In the genomic region with DNA sequence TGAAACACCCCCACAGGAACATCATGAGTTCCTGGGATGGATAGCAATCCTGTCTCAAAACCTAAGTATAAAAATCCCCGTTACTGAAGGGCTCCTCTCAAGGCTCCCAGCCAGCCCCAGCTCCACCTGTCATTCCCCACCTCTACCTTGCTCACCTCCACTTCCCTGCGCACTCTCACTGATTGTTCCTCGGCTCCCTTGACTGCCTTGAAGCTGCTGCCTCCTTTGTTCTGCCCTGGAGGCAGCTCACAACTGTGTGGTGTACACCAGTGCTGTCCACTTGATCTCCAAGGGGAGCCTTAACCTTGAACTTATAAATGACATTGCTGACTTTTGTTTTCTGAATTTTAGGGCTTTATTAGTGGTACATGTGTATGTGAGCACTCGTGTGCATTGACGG, we compare ENCODE assay signal across 9 mouse cellular contexts. TPM values are rescaled to one million over a fixed set of nuclear protein-coding genes. Genes with fewer than 3 reads are reported as not detected.
DNase-seq lines count a peak whose midpoint lies in the region; ATAC-seq and TF ChIP-seq lines count a peak whose summit lies in the region.
"Had no signal": no experiment of that assay in that cellular context is flagged by ENCODE, and none has a peak within 500 bp of the region (broad histone marks: within the 10 kb centered on the region; RNA-seq: fewer than 3 reads in every experiment).

No protein-coding gene starts in this region.

- ATAC-seq in kidney, postnatal 0 days (replicated peaks; ENCODE audit: low FRiP score, low read depth): no peak
- ATAC-seq in forebrain, embryonic 12.5 days (ENCODE audit: low FRiP score): no peak
- ATAC-seq in liver, embryonic 13.5 days (ENCODE audit: low read depth): no peak

- H3K4me2 ChIP-seq in kidney, postnatal 0 days (ENCODE audit: low read length): no peak overlapping the region
- peak overlapping the region; percentile 84; the same call in 1 of the 2 replicates for H3K4me2 ChIP-seq in forebrain, embryonic 12.5 days
- peak overlapping the region; percentile 76 for H3K4me2 ChIP-seq in liver, embryonic 13.5 days

- DNase-seq in kidney, postnatal 0 days (ENCODE audit: low spot score): no peak
- DNase-seq in kidney, adult 18-20 months: no peak
- peak; percentile 21 for DNase-seq in cerebellum, adult 9-11 months
- no peak for DNase-seq in liver, embryonic 13.5 days
- no peak for DNase-seq in layer of hippocampus, adult 18-20 months (ENCODE audit: low spot score in 2 of 2)
- no peak for DNase-seq in gastrocnemius, postnatal 14 days
- DNase-seq in B cell, adult 2 months: no peak

- TF ChIP-seq CTCF in kidney, postnatal 0 days (IDR thresholded peaks at IDR 0.05; ENCODE audit: low read depth): no peak

- no peak overlapping the region for H3K4me3 ChIP-seq in kidney, postnatal 0 days (replicated peaks; ENCODE audit: low read depth, low read length)
- H3K4me3 ChIP-seq in forebrain, embryonic 12.5 days (replicated peaks): no peak overlapping the region
- peak overlapping the region; percentile 75 for H3K4me3 ChIP-seq in liver, embryonic 13.5 days (replicated peaks)

- H3K27ac ChIP-seq in kidney, postnatal 0 days: no peak overlapping the region
- H3K27ac ChIP-seq in forebrain, embryonic 12.5 days: no peak overlapping the region
- no peak overlapping the region for H3K27ac ChIP-seq in liver, embryonic 13.5 days
- H3K27ac ChIP-seq: left cerebral cortex, adult 2 months had no signal

- no peaks in the 10 kb centered on the region for H3K9me3 ChIP-seq in kidney, postnatal 0 days (replicated peaks; ENCODE audit: low read length)
- H3K9me3 ChIP-seq in forebrain, embryonic 12.5 days: no peaks in the 10 kb centered on the region
- no peaks in the 10 kb centered on the region for H3K9me3 ChIP-seq in liver, embryonic 13.5 days (replicated peaks)

- intact Hi-C loops in gastrocnemius, postnatal 14 days (cut with DNase I; ENCODE audit: low total_unique reads): loop anchor here (5.0 kb wide), 1 partner anchor 39 kb away; a partner anchor contains a TSS

- H3K27me3 ChIP-seq in kidney, postnatal 0 days (ENCODE audit: insufficient read depth, low read length): no peaks in the 10 kb centered on the region
- no peaks in the 10 kb centered on the region for H3K27me3 ChIP-seq in forebrain, embryonic 12.5 days
- no peaks in the 10 kb centered on the region for H3K27me3 ChIP-seq in liver, embryonic 13.5 days

- H3K4me1 ChIP-seq in kidney, postnatal 0 days (replicated peaks; ENCODE audit: insufficient read depth, low read length): peaks cover 10% of the 10 kb centered on the region
- H3K4me1 ChIP-seq in forebrain, embryonic 12.5 days: peaks cover 21% of the 10 kb centered on the region
- peaks cover 59% of the 10 kb centered on the region for H3K4me1 ChIP-seq in liver, embryonic 13.5 days (replicated peaks)

- peak overlapping the region; percentile 77; the same call in 1 of the 2 replicates for H3K9ac ChIP-seq in kidney, postnatal 0 days (ENCODE audit: low read depth, low read length)
- peak overlapping the region; percentile 69; the same call in 1 of the 2 replicates for H3K9ac ChIP-seq in forebrain, embryonic 12.5 days
- peak overlapping the region; percentile 83 for H3K9ac ChIP-seq in liver, embryonic 13.5 days

- H3K36me3 ChIP-seq in kidney, postnatal 0 days (ENCODE audit: insufficient read depth, low read length): peaks cover 20% of the 10 kb centered on the region; the same call in 1 of the 2 replicates
- H3K36me3 ChIP-seq in forebrain, embryonic 12.5 days (replicated peaks): peaks cover 40% of the 10 kb centered on the region
- peaks cover 47% of the 10 kb centered on the region for H3K36me3 ChIP-seq in liver, embryonic 13.5 days

- 61% methylated on average over 5 of the region's 5 CpGs for WGBS in kidney, postnatal 0 days
- WGBS in forebrain, embryonic 12.5 days: 68% methylated on average over 5 of the region's 5 CpGs
- 66% methylated on average over 5 of the region's 5 CpGs for WGBS in liver, embryonic 13.5 days (ENCODE audit: insufficient replicate concordance)

RNA-seq across cellular contexts. Expression of a gene that starts 1.7 kb away (rescaled TPM):
- polyA plus RNA-seq in kidney, postnatal 0 days (2015; fragmentation: Nextera tagmentation; extraction: Ambion mirVana): 502 and 515 TPM in 2 replicates
- 356 and 359 TPM in 2 replicates for polyA plus RNA-seq in forebrain, embryonic 12.5 days (2016; fragmentation: Nextera tagmentation; extraction: Ambion mirVana)
- 268 and 288 TPM in 2 replicates for polyA plus RNA-seq in liver, embryonic 13.5 days (2015; fragmentation: Nextera tagmentation; extraction: Ambion mirVana)
- total RNA-seq in layer of hippocampus, adult 18-20 months (2021): 100 to 1,000 TPM; 161 to 162 TPM
- total RNA-seq in gastrocnemius, postnatal 14 days (2021): 100 to 1,000 TPM; 439 to 462 TPM

RNA-seq across cellular contexts. Expression of a gene that starts 32.5 kb away (rescaled TPM):
- not detected in 2 replicates for polyA plus RNA-seq in kidney, postnatal 0 days (2015; fragmentation: Nextera tagmentation; extraction: Ambion mirVana)
- polyA plus RNA-seq in forebrain, embryonic 12.5 days (2016; fragmentation: Nextera tagmentation; extraction: Ambion mirVana): not detected in 2 replicates
- polyA plus RNA-seq in liver, embryonic 13.5 days (2015; fragmentation: Nextera tagmentation; extraction: Ambion mirVana): not detected in 2 replicates
- not detected for total RNA-seq in layer of hippocampus, adult 18-20 months (2021)
- not detected for total RNA-seq in gastrocnemius, postnatal 14 days (2021)
- total RNA-seq: left cerebral cortex, adult 2 months had no signal

RNA-seq across cellular contexts. Expression of a gene that starts 39.6 kb away (rescaled TPM):
- 560 and 574 TPM in 2 replicates for polyA plus RNA-seq in kidney, postnatal 0 days (2015; fragmentation: Nextera tagmentation; extraction: Ambion mirVana)
- polyA plus RNA-seq in forebrain, embryonic 12.5 days (2016; fragmentation: Nextera tagmentation; extraction: Ambion mirVana): 541 and 550 TPM in 2 replicates
- 334 and 348 TPM in 2 replicates for polyA plus RNA-seq in liver, embryonic 13.5 days (2015; fragmentation: Nextera tagmentation; extraction: Ambion mirVana)
- total RNA-seq in layer of hippocampus, adult 18-20 months (2021): 100 to 1,000 TPM; 550 to 556 TPM
- 100 to 1,000 TPM; 474 to 504 TPM for total RNA-seq in gastrocnemius, postnatal 14 days (2021)

RNA-seq across cellular contexts. Expression of a gene that starts 39.9 kb away (rescaled TPM):
- 30.2 and 35.3 TPM in 2 replicates for polyA plus RNA-seq in kidney, postnatal 0 days (2015; fragmentation: Nextera tagmentation; extraction: Ambion mirVana)
- 63.0 and 67.3 TPM in 2 replicates for polyA plus RNA-seq in forebrain, embryonic 12.5 days (2016; fragmentation: Nextera tagmentation; extraction: Ambion mirVana)
- polyA plus RNA-seq in liver, embryonic 13.5 days (2015; fragmentation: Nextera tagmentation; extraction: Ambion mirVana): 54.5 and 59.6 TPM in 2 replicates
- 10 to 100 TPM; 53.6 to 58.1 TPM for total RNA-seq in layer of hippocampus, adult 18-20 months (2021)
- 1 to 10 TPM; 7.0 to 7.4 TPM for total RNA-seq in gastrocnemius, postnatal 14 days (2021)
